Mouse (Mus musculus): ENCODE measurements around the gene Olfr1101. TPM values are rescaled to one million over a fixed set of nuclear protein-coding genes. Genes with fewer than 3 reads are reported as not detected.

Olfr1101 gene
- polyA plus RNA-seq (2012; rRNA removed) = not detected in 2 replicates

GRCm38 (mm10) chr2:86991121-86991520 is at the start of gene Olfr1101:
Gene Olfr1101, minus strand, starts transcription at chr2:86991221.

GRCm38 (mm10) chr2:87036431-87036830 is 45.4 kb upstream of the Olfr1101 start, which contains the start of gene Olfr1105:
Gene Olfr1105, minus strand, starts transcription at chr2:87036531.

GRCm38 (mm10) chr2:87026980-87027379 is 36.0 kb upstream of the Olfr1101 start, which contains the start of gene Olfr1104:
Gene Olfr1104, minus strand, starts transcription at chr2:87027080.

GRCm38 (mm10) chr2:86998098-86998497 is 7.1 kb upstream of the Olfr1101 start, which contains the start of gene Olfr1102:
Gene Olfr1102, plus strand, starts transcription at chr2:86998398.

GRCm38 (mm10) chr2:86979854-86980253 is 11.2 kb downstream of the Olfr1101 start, which contains the start of gene Olfr1100:
Gene Olfr1100, minus strand, starts transcription at chr2:86979954.

GRCm38 (mm10) chr2:86960593-86960992 is 30.4 kb downstream of the Olfr1101 start, which contains the start of gene Olfr1099:
Gene Olfr1099, minus strand, starts transcription at chr2:86960693.

Other genes starting within 250 kb of the Olfr1101 start
- gene Olfr1090, start 232.2 kb downstream of the Olfr1101 start, polyA plus RNA-seq (2012; rRNA removed) = not detected in 2 replicates
- not detected in 2 replicates for gene Olfr1093, start 208.7 kb downstream of the Olfr1101 start, polyA plus RNA-seq (2012; rRNA removed)
- not detected in 2 replicates for gene Olfr141, start 181.2 kb downstream of the Olfr1101 start, polyA plus RNA-seq (2012; rRNA removed)
- not detected in 2 replicates for gene Olfr1094, start 166.6 kb downstream of the Olfr1101 start, polyA plus RNA-seq (2012; rRNA removed)
- gene Olfr1095, start 139.5 kb downstream of the Olfr1101 start, polyA plus RNA-seq (2012; rRNA removed) = not detected in 2 replicates
- not detected in 2 replicates for gene Gm13723, start 116.4 kb downstream of the Olfr1101 start, polyA plus RNA-seq (2012; rRNA removed)
- not detected in 2 replicates for gene Olfr1097, start 99.0 kb downstream of the Olfr1101 start, polyA plus RNA-seq (2012; rRNA removed)
- gene Olfr1098, start 66.7 kb downstream of the Olfr1101 start, polyA plus RNA-seq (2012; rRNA removed) = not detected in 2 replicates
- gene Olfr1099, start 30.5 kb downstream of the Olfr1101 start, polyA plus RNA-seq (2012; rRNA removed) = not detected in 2 replicates
- not detected in 2 replicates for gene Olfr1100, start 11.3 kb downstream of the Olfr1101 start, polyA plus RNA-seq (2012; rRNA removed)
- gene Olfr1102, start 7.2 kb upstream of the Olfr1101 start, polyA plus RNA-seq (2012; rRNA removed) = not detected in 2 replicates
- gene Olfr1104, start 35.9 kb upstream of the Olfr1101 start, polyA plus RNA-seq (2012; rRNA removed) = not detected in 2 replicates
- not detected in 2 replicates for gene Olfr1105, start 45.3 kb upstream of the Olfr1101 start, polyA plus RNA-seq (2012; rRNA removed)
- gene Olfr1106, start 61.1 kb upstream of the Olfr1101 start, polyA plus RNA-seq (2012; rRNA removed) = not detected in 2 replicates
- not detected in 2 replicates for gene Olfr1107, start 84.6 kb upstream of the Olfr1101 start, polyA plus RNA-seq (2012; rRNA removed)
- gene Olfr1109, start 104.8 kb upstream of the Olfr1101 start, polyA plus RNA-seq (2012; rRNA removed) = not detected in 2 replicates
- gene Olfr259, start 123.3 kb upstream of the Olfr1101 start, polyA plus RNA-seq (2012; rRNA removed) = not detected in 2 replicates
- not detected in 2 replicates for gene Olfr1110, start 149.1 kb upstream of the Olfr1101 start, polyA plus RNA-seq (2012; rRNA removed)
- not detected in 2 replicates for gene Olfr1111, start 161.4 kb upstream of the Olfr1101 start, polyA plus RNA-seq (2012; rRNA removed)
- gene Olfr1112, start 196.6 kb upstream of the Olfr1101 start, polyA plus RNA-seq (2012; rRNA removed) = not detected in 2 replicates
- not detected in 2 replicates for gene Olfr1113, start 217.7 kb upstream of the Olfr1101 start, polyA plus RNA-seq (2012; rRNA removed)

Measured in stomach, adult 2 months (tissue).